In the genomic region with DNA sequence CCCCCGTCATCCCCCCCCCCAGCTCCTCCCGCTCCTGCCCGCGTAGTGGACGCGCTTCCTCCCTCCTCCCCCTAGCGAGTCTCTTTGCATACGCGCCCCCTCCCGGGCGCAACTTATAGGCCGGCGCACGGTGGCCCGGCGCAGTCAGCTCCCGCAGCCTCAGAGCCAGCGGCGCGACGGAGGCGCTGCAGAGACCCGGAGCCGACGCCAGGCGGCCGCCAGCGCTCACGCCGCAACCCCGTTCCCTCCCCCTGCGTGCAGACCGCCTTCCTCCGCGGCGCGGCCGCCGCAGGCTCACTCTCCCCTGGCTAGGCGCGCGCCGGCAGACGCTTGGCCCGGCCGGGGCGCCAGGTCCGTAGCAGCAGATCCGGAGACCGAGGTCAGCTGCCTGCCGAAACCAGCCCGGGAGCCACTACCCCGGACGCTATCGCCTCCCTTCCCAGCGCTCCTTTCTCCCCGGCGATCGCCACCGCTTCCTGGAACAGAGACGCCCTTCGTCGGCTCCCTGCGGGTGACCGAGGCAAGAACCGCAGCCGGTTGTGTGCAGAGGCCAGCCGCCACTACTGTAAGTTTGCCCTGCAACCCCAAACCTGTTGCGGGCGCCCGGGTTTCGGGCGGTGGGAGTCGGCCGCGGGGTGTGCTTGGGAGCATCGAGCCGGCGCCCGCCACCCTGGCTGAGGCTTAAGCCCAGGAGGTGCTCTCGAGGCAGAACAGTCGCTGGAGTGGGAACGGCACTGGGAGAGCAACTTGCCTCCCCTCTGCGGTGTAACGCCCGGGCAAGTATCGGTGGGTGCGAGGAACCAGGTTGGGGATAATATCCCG, we compare ENCODE assay signal across 8 mouse cellular contexts. TPM values are rescaled to one million over a fixed set of nuclear protein-coding genes. Genes with fewer than 3 reads are reported as not detected.
DNase-seq lines count a peak whose midpoint lies in the region; ATAC-seq and TF ChIP-seq lines count a peak whose summit lies in the region.

A gene (plus strand): TSS at position 141 of the 822 bp plus-strand sequence.

- TF ChIP-seq CTCF in ES-Bruce4 (IDR thresholded peaks at IDR 0.05; ENCODE audit: low read depth, low read length): peak; percentile 34
- TF ChIP-seq CTCF in liver, postnatal 0 days (IDR thresholded peaks at IDR 0.05; ENCODE audit: low read depth): peak; percentile 71

- H3K27ac ChIP-seq in ES-Bruce4 (ENCODE audit: insufficient read depth, low read length): peak within 1 kb of the TSS; percentile 81
- H3K27ac ChIP-seq in forebrain, embryonic 14.5 days (ENCODE audit: low read depth, low read length): peak within 1 kb of the TSS; percentile 100
- peak within 1 kb of the TSS; percentile 91 for H3K27ac ChIP-seq in liver, postnatal 0 days (ENCODE audit: low read depth)
- peak within 1 kb of the TSS; percentile 98 for H3K27ac ChIP-seq in neural tube, embryonic 15.5 days (replicated peaks)

- peaks cover 9% of the 10 kb centered on the region for H3K4me1 ChIP-seq in ES-Bruce4 (ENCODE audit: control insufficient read depth, insufficient read depth, low read length)
- H3K4me1 ChIP-seq in forebrain, embryonic 14.5 days (ENCODE audit: control insufficient read depth, insufficient read depth, low read length): peaks cover 36% of the 10 kb centered on the region
- H3K4me1 ChIP-seq in liver, postnatal 0 days (ENCODE audit: insufficient read depth): peaks cover 20% of the 10 kb centered on the region
- H3K4me1 ChIP-seq in neural tube, embryonic 15.5 days: peaks cover 66% of the 10 kb centered on the region

- H3K9me3 ChIP-seq in ES-Bruce4 (replicated peaks; ENCODE audit: control insufficient read depth, insufficient read depth, low read length, poor library complexity, severe bottlenecking): no peaks in the 10 kb centered on the region
- H3K9me3 ChIP-seq in forebrain, embryonic 14.5 days (replicated peaks; ENCODE audit: control insufficient read depth, low read length): no peaks in the 10 kb centered on the region
- H3K9me3 ChIP-seq in liver, postnatal 0 days (ENCODE audit: low read length): no peaks in the 10 kb centered on the region
- no peaks in the 10 kb centered on the region for H3K9me3 ChIP-seq in neural tube, embryonic 15.5 days (replicated peaks)

- 0 out of 2 replicates have a peak, but pooled peaks have one; percentile 44 for TF ChIP-seq EP300 in ES-Bruce4 (IDR thresholded peaks at IDR 0.05; ENCODE audit: insufficient read depth, low read depth, low read length)
- TF ChIP-seq EP300 in liver, postnatal 0 days (IDR thresholded peaks at IDR 0.05; ENCODE audit: low read depth): no peak

- H3K27me3 ChIP-seq in ES-Bruce4 (ENCODE audit: control insufficient read depth, insufficient read depth, low read length, poor library complexity, severe bottlenecking): no peaks in the 10 kb centered on the region
- H3K27me3 ChIP-seq in forebrain, embryonic 14.5 days (replicated peaks; ENCODE audit: control insufficient read depth, insufficient read depth, low read length): no peaks in the 10 kb centered on the region
- no peaks in the 10 kb centered on the region for H3K27me3 ChIP-seq in liver, postnatal 0 days (ENCODE audit: insufficient read depth, low read length)
- H3K27me3 ChIP-seq in neural tube, embryonic 15.5 days (replicated peaks): no peaks in the 10 kb centered on the region

- WGBS in forebrain, embryonic 14.5 days: 1% methylated on average over 77 of the region's 89 CpGs
- WGBS in liver, postnatal 0 days (ENCODE audit: insufficient replicate concordance): under 1% methylated on average over 65 of the region's 89 CpGs
- under 1% methylated on average over 77 of the region's 89 CpGs for WGBS in neural tube, embryonic 15.5 days

- H3K9ac ChIP-seq in ES-Bruce4 (ENCODE audit: low read depth, poor library complexity, severe bottlenecking): peak within 1 kb of the TSS; percentile 97
- H3K9ac ChIP-seq in forebrain, embryonic 14.5 days (ENCODE audit: low read length): peak within 1 kb of the TSS; percentile 98
- H3K9ac ChIP-seq in liver, postnatal 0 days (replicated peaks): peak within 1 kb of the TSS; percentile 86
- H3K9ac ChIP-seq in neural tube, embryonic 15.5 days (replicated peaks): peak within 1 kb of the TSS; percentile 70

- peak within 1 kb of the TSS; percentile 96 for H3K4me2 ChIP-seq in forebrain, embryonic 14.5 days (ENCODE audit: low read length)
- peak within 1 kb of the TSS; percentile 83 for H3K4me2 ChIP-seq in liver, postnatal 0 days (ENCODE audit: low read depth, low read length)
- H3K4me2 ChIP-seq in neural tube, embryonic 15.5 days: peak within 1 kb of the TSS; percentile 92

- ATAC-seq in cerebellum, adult (ENCODE audit: insufficient number of reproducible peaks, low FRiP score, low TSS enrichment): peak; percentile 71
- ATAC-seq in forebrain, embryonic 14.5 days: peak; percentile 90
- ATAC-seq in liver, postnatal 0 days: peak; percentile 93
- peak; percentile 92 for ATAC-seq in neural tube, embryonic 15.5 days (ENCODE audit: low FRiP score)

- H3K36me3 ChIP-seq in ES-Bruce4 (ENCODE audit: control insufficient read depth, insufficient read depth, low read length, poor library complexity, severe bottlenecking): peaks cover 13% of the 10 kb centered on the region
- peaks cover 14% of the 10 kb centered on the region for H3K36me3 ChIP-seq in forebrain, embryonic 14.5 days (ENCODE audit: control insufficient read depth, insufficient read depth, low read length)
- H3K36me3 ChIP-seq in liver, postnatal 0 days (replicated peaks; ENCODE audit: insufficient read depth, low read length): peaks cover 12% of the 10 kb centered on the region; the same call in 1 of the 2 replicates
- peaks cover 11% of the 10 kb centered on the region; the same call in 1 of the 2 replicates for H3K36me3 ChIP-seq in neural tube, embryonic 15.5 days

- TF ChIP-seq POLR2A in ES-Bruce4 (IDR thresholded peaks at IDR 0.05; ENCODE audit: insufficient read depth, low read length): no peak

- peak; percentile 98 for DNase-seq in forebrain, embryonic 14.5 days (ENCODE audit: low spot score)
- peak; percentile 91 to 95 for DNase-seq in heart, postnatal 10 days
- peak; percentile 92 to 96 for DNase-seq in kidney, postnatal 4 days
- DNase-seq in liver, postnatal 0 days: peak; percentile 90
- peak; percentile 91 for DNase-seq in testis, postnatal 10 days (ENCODE audit: low spot score)

- peak within 1 kb of the TSS; percentile 75 for H3K4me3 ChIP-seq in ES-Bruce4 (ENCODE audit: low read depth, low read length)
- H3K4me3 ChIP-seq in forebrain, embryonic 14.5 days (ENCODE audit: low read depth, low read length): peak within 1 kb of the TSS; percentile 94
- H3K4me3 ChIP-seq in liver, postnatal 0 days (ENCODE audit: low read depth, low read length): peak within 1 kb of the TSS; percentile 87
- peak within 1 kb of the TSS; percentile 92 for H3K4me3 ChIP-seq in neural tube, embryonic 15.5 days (replicated peaks)

- intact Hi-C loops in heart, postnatal 10 days (cut with DNase I): loop anchor here (2.0 to 5.0 kb wide), 6 partner anchors 54 to 616 kb away; no protein-coding TSS in a partner anchor

RNA-seq across cellular contexts. Expression of the gene that starts here (rescaled TPM):
- polyA plus RNA-seq in ES-Bruce4 (2011; ENCODE audit: insufficient read depth, insufficient read length, low read depth, missing spikeins): 83.0 TPM in 2 replicates
- polyA plus RNA-seq in forebrain, embryonic 14.5 days (2014; fragmentation: Nextera tagmentation; extraction: Ambion mirVana): 89.5 and 96.5 TPM in 2 replicates
- 10 to 100 TPM; 11.8 to 16.2 TPM for total RNA-seq in heart, postnatal 10 days (2021)
- polyA plus RNA-seq in liver, postnatal 0 days (2015; fragmentation: Nextera tagmentation; extraction: Ambion mirVana): 1.7 and 2.6 TPM in 2 replicates
- polyA plus RNA-seq in neural tube, embryonic 15.5 days (2015; fragmentation: Nextera tagmentation; extraction: Ambion mirVana): 65.8 and 79.2 TPM in 2 replicates

Comparison
In these comparisons a context has a peak if more than half of its experiments do, and no peak if none do; other contexts are left out.
1. Peak in every context shown above with its lines: DNase-seq, ATAC-seq, H3K4me3 ChIP-seq and H3K27ac ChIP-seq.
2. RNA of the gene that starts here (polyA plus RNA-seq): 89.5 to 96.5 TPM in forebrain, embryonic 14.5 days, 83.0 TPM in ES-Bruce4 and 65.8 to 79.2 TPM in neural tube, embryonic 15.5 days; 1.7 to 2.6 TPM in liver, postnatal 0 days; every median in the first group is over 10 times any median in the second.